Mouse (Mus musculus): ENCODE results near the gene Tshz3. TPM values are rescaled to one million over a fixed set of nuclear protein-coding genes. Genes with fewer than 3 reads are reported as not detected.
A peak's percentile ranks its signal among the peaks of the same experiment; 100 is the strongest.

Gene Tshz3
- polyA plus RNA-seq, 1 experiment from 2014 or later: 15.0 TPM

GRCm38 (mm10) chr7:36707266-36707665 lies 9.3 kb downstream of the Tshz3 start:
- ATAC-seq (ENCODE audit: insufficient read depth, low FRiP score): no peak
- Histone ChIP-seq H3K4me2 (ENCODE audit: low read depth, low read length) (0 out of 2 replicates have a peak overlapping the region, but pooled peaks have one; percentile 55), H3K4me3 (replicated peaks; ENCODE audit: low read length) (no peak overlapping the region), H3K27me3 (ENCODE audit: control insufficient read depth, insufficient read depth, low read length) (no peaks in the 10 kb centered on the region), H3K36me3 (ENCODE audit: control insufficient read depth, insufficient read depth, low read length) (no peaks in the 10 kb centered on the region), H3K9ac (ENCODE audit: low read length) (no peak overlapping the region), H3K9me3 (replicated peaks; ENCODE audit: control insufficient read depth, low read length) (no peaks in the 10 kb centered on the region), H3K4me1 (ENCODE audit: control insufficient read depth, insufficient read depth, low read length) (peaks cover 33% of the 10 kb centered on the region), H3K27ac (ENCODE audit: low read length) (no peak overlapping the region)
- 29% methylated on average over 10 of the region's 10 CpGs for WGBS

GRCm38 (mm10) chr7:36707681-36708350 lies 9.9 kb downstream of the Tshz3 start:
- peak; percentile 71 for ATAC-seq (ENCODE audit: insufficient read depth, low FRiP score)
- H3K4me1 ChIP-seq (ENCODE audit: control insufficient read depth, insufficient read depth, low read length): peaks cover 33% of the 10 kb centered on the region
- H3K9me3 ChIP-seq (replicated peaks; ENCODE audit: control insufficient read depth, low read length): no peaks in the 10 kb centered on the region
- H3K36me3 ChIP-seq (ENCODE audit: control insufficient read depth, insufficient read depth, low read length): no peaks in the 10 kb centered on the region
- peak overlapping the region; percentile 88 for H3K27ac ChIP-seq (ENCODE audit: low read length)
- H3K27me3 ChIP-seq (ENCODE audit: control insufficient read depth, insufficient read depth, low read length): no peaks in the 10 kb centered on the region
- WGBS: 9% methylated on average over 17 of the region's 17 CpGs
- peak overlapping the region; percentile 48 for H3K9ac ChIP-seq (ENCODE audit: low read length)
- H3K4me2 ChIP-seq (ENCODE audit: low read depth, low read length): peak overlapping the region; percentile 55
- peak overlapping the region; percentile 34 for H3K4me3 ChIP-seq (replicated peaks; ENCODE audit: low read length)

- Histone ChIP-seq H3K27ac (ENCODE audit: low read length) (peak overlapping the region; percentile 88), H3K27me3 (ENCODE audit: control insufficient read depth, insufficient read depth, low read length) (no peaks in the 10 kb centered on the region), H3K4me3 (replicated peaks; ENCODE audit: low read length) (peak overlapping the region; percentile 34; the same call in 1 of the 2 replicates), H3K9me3 (replicated peaks; ENCODE audit: control insufficient read depth, low read length) (no peaks in the 10 kb centered on the region), H3K9ac (ENCODE audit: low read length) (no peak overlapping the region), H3K4me1 (ENCODE audit: control insufficient read depth, insufficient read depth, low read length) (peaks cover 35% of the 10 kb centered on the region), H3K36me3 (ENCODE audit: control insufficient read depth, insufficient read depth, low read length) (no peaks in the 10 kb centered on the region), H3K4me2 (ENCODE audit: low read depth, low read length) (peak overlapping the region; percentile 55)
- ATAC-seq (ENCODE audit: insufficient read depth, low FRiP score): no peak
- WGBS: 26% methylated on average over 3 of the region's 3 CpGs
Measured at GRCm38 (mm10) chr7:36708823-36709222, 10.9 kb downstream of the Tshz3 start.

GRCm38 (mm10) chr7:36709239-36709638 lies 11.3 kb downstream of the Tshz3 start:
- no peak overlapping the region for H3K4me2 ChIP-seq (ENCODE audit: low read depth, low read length)
- peak overlapping the region; percentile 78 for H3K27ac ChIP-seq (ENCODE audit: low read length)
- H3K9me3 ChIP-seq (replicated peaks; ENCODE audit: control insufficient read depth, low read length): no peaks in the 10 kb centered on the region
- peaks cover 35% of the 10 kb centered on the region for H3K4me1 ChIP-seq (ENCODE audit: control insufficient read depth, insufficient read depth, low read length)
- 6% methylated on average over 2 of the region's 2 CpGs for WGBS
- H3K9ac ChIP-seq (ENCODE audit: low read length): no peak overlapping the region
- no peaks in the 10 kb centered on the region for H3K36me3 ChIP-seq (ENCODE audit: control insufficient read depth, insufficient read depth, low read length)
- no peaks in the 10 kb centered on the region for H3K27me3 ChIP-seq (ENCODE audit: control insufficient read depth, insufficient read depth, low read length)
- H3K4me3 ChIP-seq (replicated peaks; ENCODE audit: low read length): no peak overlapping the region
- peak; percentile 79 for ATAC-seq (ENCODE audit: insufficient read depth, low FRiP score)

- Histone ChIP-seq H3K36me3 (ENCODE audit: control insufficient read depth, insufficient read depth, low read length) (no peaks in the 10 kb centered on the region), H3K9me3 (replicated peaks; ENCODE audit: control insufficient read depth, low read length) (no peaks in the 10 kb centered on the region), H3K9ac (ENCODE audit: low read length) (peak overlapping the region; percentile 54; the same call in 1 of the 2 replicates), H3K27me3 (ENCODE audit: control insufficient read depth, insufficient read depth, low read length) (no peaks in the 10 kb centered on the region), H3K4me3 (replicated peaks; ENCODE audit: low read length) (no peak overlapping the region), H3K27ac (ENCODE audit: low read length) (no peak overlapping the region), H3K4me2 (ENCODE audit: low read depth, low read length) (peak overlapping the region; percentile 31), H3K4me1 (ENCODE audit: control insufficient read depth, insufficient read depth, low read length) (peaks cover 35% of the 10 kb centered on the region)
- ATAC-seq (ENCODE audit: insufficient read depth, low FRiP score): no peak
- WGBS: 24% methylated on average over 12 of the region's 12 CpGs
Measured at GRCm38 (mm10) chr7:36709974-36710373, 12.1 kb downstream of the Tshz3 start.

GRCm38 (mm10) chr7:36710387-36710786 lies 12.5 kb downstream of the Tshz3 start:
- Histone ChIP-seq H3K9ac (ENCODE audit: low read length) (no peak overlapping the region), H3K36me3 (ENCODE audit: control insufficient read depth, insufficient read depth, low read length) (no peaks in the 10 kb centered on the region), H3K4me1 (ENCODE audit: control insufficient read depth, insufficient read depth, low read length) (peaks cover 35% of the 10 kb centered on the region), H3K27ac (ENCODE audit: low read length) (no peak overlapping the region), H3K27me3 (ENCODE audit: control insufficient read depth, insufficient read depth, low read length) (no peaks in the 10 kb centered on the region), H3K4me3 (replicated peaks; ENCODE audit: low read length) (no peak overlapping the region), H3K9me3 (replicated peaks; ENCODE audit: control insufficient read depth, low read length) (no peaks in the 10 kb centered on the region), H3K4me2 (ENCODE audit: low read depth, low read length) (peak overlapping the region; percentile 31)
- no peak for ATAC-seq (ENCODE audit: insufficient read depth, low FRiP score)
- 41% methylated on average over 6 of the region's 6 CpGs for WGBS

- Histone ChIP-seq H3K27me3 (ENCODE audit: control insufficient read depth, insufficient read depth, low read length) (no peaks in the 10 kb centered on the region), H3K4me1 (ENCODE audit: control insufficient read depth, insufficient read depth, low read length) (peaks cover 35% of the 10 kb centered on the region), H3K9me3 (replicated peaks; ENCODE audit: control insufficient read depth, low read length) (no peaks in the 10 kb centered on the region), H3K36me3 (ENCODE audit: control insufficient read depth, insufficient read depth, low read length) (no peaks in the 10 kb centered on the region), H3K4me2 (ENCODE audit: low read depth, low read length) (no peak overlapping the region), H3K4me3 (replicated peaks; ENCODE audit: low read length) (no peak overlapping the region), H3K27ac (ENCODE audit: low read length) (no peak overlapping the region), H3K9ac (ENCODE audit: low read length) (no peak overlapping the region)
- ATAC-seq (ENCODE audit: insufficient read depth, low FRiP score): no peak
- WGBS: 60% methylated on average over 2 of the region's 2 CpGs
Measured at GRCm38 (mm10) chr7:36711766-36712165, 13.8 kb downstream of the Tshz3 start.

GRCm38 (mm10) chr7:36714323-36714722 lies 16.4 kb downstream of the Tshz3 start:
- Histone ChIP-seq H3K4me2 (ENCODE audit: low read depth, low read length) (no peak overlapping the region), H3K36me3 (ENCODE audit: control insufficient read depth, insufficient read depth, low read length) (no peaks in the 10 kb centered on the region), H3K27me3 (ENCODE audit: control insufficient read depth, insufficient read depth, low read length) (no peaks in the 10 kb centered on the region), H3K9ac (ENCODE audit: low read length) (no peak overlapping the region), H3K4me3 (replicated peaks; ENCODE audit: low read length) (no peak overlapping the region), H3K9me3 (replicated peaks; ENCODE audit: control insufficient read depth, low read length) (no peaks in the 10 kb centered on the region), H3K27ac (ENCODE audit: low read length) (no peak overlapping the region), H3K4me1 (ENCODE audit: control insufficient read depth, insufficient read depth, low read length) (peaks cover 21% of the 10 kb centered on the region)
- WGBS: 63% methylated on average over 7 of the region's 7 CpGs
- ATAC-seq (ENCODE audit: insufficient read depth, low FRiP score): no peak

- Histone ChIP-seq H3K4me1 (ENCODE audit: control insufficient read depth, insufficient read depth, low read length) (peaks cover 14% of the 10 kb centered on the region), H3K4me3 (replicated peaks; ENCODE audit: low read length) (no peak overlapping the region), H3K9ac (ENCODE audit: low read length) (no peak overlapping the region), H3K27me3 (ENCODE audit: control insufficient read depth, insufficient read depth, low read length) (no peaks in the 10 kb centered on the region), H3K36me3 (ENCODE audit: control insufficient read depth, insufficient read depth, low read length) (no peaks in the 10 kb centered on the region), H3K9me3 (replicated peaks; ENCODE audit: control insufficient read depth, low read length) (no peaks in the 10 kb centered on the region), H3K27ac (ENCODE audit: low read length) (no peak overlapping the region), H3K4me2 (ENCODE audit: low read depth, low read length) (no peak overlapping the region)
- WGBS: 47% methylated on average over 6 of the region's 6 CpGs
- no peak for ATAC-seq (ENCODE audit: insufficient read depth, low FRiP score)
Measured at GRCm38 (mm10) chr7:36717192-36717591, 19.3 kb downstream of the Tshz3 start.

All from stomach, embryonic 16.5 days (tissue).